Mouse (Mus musculus) heart, postnatal 0 days (tissue): Measurements from ENCODE around the gene Tnr.

Source experiments
- CTCF ChIP-seq: IDR thresholded peaks from 2 replicates; pipeline ENCODE4 v1.5.1; 2016; ENCODE audit warnings: antibody characterized with exemption, control low read depth, low read depth
- EP300 ChIP-seq: IDR thresholded peaks from 2 replicates; pipeline ENCODE4 v1.6.1; 2016; ENCODE audit warnings: antibody characterized with exemption, low read depth

GRCm38 (mm10) chr1:159538076-159538475 lies 14.5 kb downstream of the Tnr start:
- TF ChIP-seq CTCF, result no peak
- TF ChIP-seq EP300, result no peak
